Mouse (Mus musculus): ENCODE measurements around the gene Gm20854. TPM values are rescaled to one million over a fixed set of nuclear protein-coding genes. Genes with fewer than 3 reads are reported as not detected.
"Not testable (repeated sequence)": the region's sequence is repeated elsewhere in the genome, so short reads cannot be mapped to it uniquely, and the experiment has no call there.

The Gm20854 gene
- not detected in 2 replicates for polyA plus RNA-seq (2012; rRNA removed)

GRCm38 (mm10) chrY:85530808-85531207 lies at the start of gene Gm20854:
Gene Gm20854, minus strand, starts transcription at chrY:85530908.
- DNase-seq (ENCODE audit: extremely low spot score in 1 of 2, low spot score in 1 of 2): not testable (repeated sequence)

Measured in frontal cortex, adult 2 months (tissue).